ENCODE assay signal across 11 mouse cellular contexts in genomic region chr1:131637791-131638540, GRCm38 (mm10). TPM values are rescaled to one million over a fixed set of nuclear protein-coding genes. Genes with fewer than 3 reads are reported as not detected.
DNase-seq lines count a peak whose midpoint lies in the region; ATAC-seq and TF ChIP-seq lines count a peak whose summit lies in the region.
"Had no signal": no experiment of that assay in that cellular context is flagged by ENCODE, and none has a peak within 500 bp of the region (broad histone marks: within the 10 kb centered on the region; RNA-seq: fewer than 3 reads in every experiment).

Gene Ctse (plus strand): TSS chr1:131638306.

- peaks cover 0 to 23% of the 10 kb centered on the region in 2 experiments; a peak in 2 of 4 replicates for H3K36me3 ChIP-seq in MEL (ENCODE audit: control insufficient read depth in 1 of 2, insufficient read depth in 2 of 2, low read length in 2 of 2)
- no peaks in the 10 kb centered on the region for H3K36me3 ChIP-seq in liver, embryonic 11.5 days (ENCODE audit: control insufficient read depth, insufficient read depth, low read length)
- H3K36me3 ChIP-seq: embryonic facial prominence, embryonic 13.5 days; hindbrain, embryonic 10.5 days had no signal

- peaks cover 13 to 21% of the 10 kb centered on the region in 2 experiments for H3K4me1 ChIP-seq in MEL (ENCODE audit: control insufficient read depth in 1 of 2, insufficient read depth in 2 of 2, low read length in 2 of 2)
- H3K4me1 ChIP-seq in liver, embryonic 11.5 days (replicated peaks; ENCODE audit: control insufficient read depth, insufficient read depth, low read length), result peaks cover 6% of the 10 kb centered on the region; the same call in 1 of the 2 replicates
- H3K4me1 ChIP-seq: embryonic facial prominence, embryonic 13.5 days; hindbrain, embryonic 10.5 days had no signal

- H3K9ac ChIP-seq in MEL (ENCODE audit: control insufficient read depth, low read depth, low read length, poor library complexity, severe bottlenecking), result peak within 1 kb of the TSS; percentile 81
- peak within 1 kb of the TSS; percentile 48 for H3K9ac ChIP-seq in liver, embryonic 11.5 days (ENCODE audit: low read depth, low read length)
- H3K9ac ChIP-seq: embryonic facial prominence, embryonic 13.5 days had no signal

- peak; percentile 97 for ATAC-seq in liver, embryonic 11.5 days (replicated peaks; ENCODE audit: low FRiP score)

- H3K79me2 ChIP-seq in MEL (ENCODE audit: control insufficient read depth, insufficient read depth, low read length, poor library complexity), result peaks cover 4% of the 10 kb centered on the region; the same call in 1 of the 2 replicates

- TF ChIP-seq RAD21 in MEL (IDR thresholded peaks at IDR 0.05; ENCODE audit: low read depth, low read length), result no peak

- no peak for TF ChIP-seq CTCF in MEL (IDR thresholded peaks at IDR 0.05 in 2 of 3, conservative IDR thresholded peaks at IDR 0.05 in 1 of 3; ENCODE audit: control insufficient read depth in 1 of 3, insufficient read depth in 1 of 3, low read depth in 2 of 3, low read length in 3 of 3, poor library complexity in 1 of 3, severe bottlenecking in 1 of 3)

- no peaks in the 10 kb centered on the region for H3K27me3 ChIP-seq in MEL (ENCODE audit: control insufficient read depth in 1 of 2, insufficient read depth in 2 of 2, low read length in 2 of 2)
- no peaks in the 10 kb centered on the region for H3K27me3 ChIP-seq in liver, embryonic 11.5 days (replicated peaks; ENCODE audit: control insufficient read depth, insufficient read depth, low read length)
- H3K27me3 ChIP-seq: embryonic facial prominence, embryonic 13.5 days had no signal

- intact Hi-C loops in left cerebral cortex, postnatal 25 days (cut with DNase I), result no loop called here

- peak within 1 kb of the TSS; percentile 87 for H3K27ac ChIP-seq in MEL (ENCODE audit: control insufficient read depth, low read depth, low read length)
- H3K27ac ChIP-seq in liver, embryonic 11.5 days (ENCODE audit: low read depth, low read length), result peak within 1 kb of the TSS; percentile 75
- H3K27ac ChIP-seq: embryonic facial prominence, embryonic 13.5 days; hindbrain, embryonic 10.5 days had no signal

- peak within 1 kb of the TSS; percentile 54 for H3K4me2 ChIP-seq in liver, embryonic 11.5 days
- H3K4me2 ChIP-seq: embryonic facial prominence, embryonic 13.5 days; midbrain, embryonic 11.5 days had no signal

- peak in 1 of 2 experiments; percentile 56; a peak in 2 of 4 replicates for TF ChIP-seq POLR2A in MEL (IDR thresholded peaks at IDR 0.05; ENCODE audit: control insufficient read depth in 1 of 2, insufficient read depth in 1 of 2, low read depth in 1 of 2, low read length in 2 of 2, poor library complexity in 1 of 2)

- 31% methylated on average over 9 of the region's 9 CpGs for WGBS in liver, embryonic 11.5 days

- peak; percentile 94 to 99 for TF ChIP-seq EP300 in MEL (IDR thresholded peaks at IDR 0.05; ENCODE audit: low read depth in 1 of 2, low read length in 2 of 2)

- DNase-seq in A20 (ENCODE audit: low read depth, low spot score) (peak; percentile 77), MEL (ENCODE audit: low read depth, low spot score) (peak; percentile 97)
- DNase-seq in liver, embryonic 11.5 days (ENCODE audit: low spot score), result peak; percentile 46
- DNase-seq in skeletal muscle tissue, adult 2 months (ENCODE audit: low read depth, low spot score), result peak; percentile 24
- no peak for DNase-seq in frontal cortex, adult 2 months (ENCODE audit: extremely low spot score in 1 of 2, low spot score in 1 of 2)
- DNase-seq in layer of hippocampus, adult 9-11 months, result no peak
- no peak for DNase-seq in left cerebral cortex, postnatal 25 days (ENCODE audit: low spot score in 2 of 2)
- DNase-seq in kidney, postnatal 4 days, result no peak

- H3K9me3 ChIP-seq in MEL (replicated peaks; ENCODE audit: insufficient read depth, low read length), result no peaks in the 10 kb centered on the region
- no peaks in the 10 kb centered on the region for H3K9me3 ChIP-seq in liver, embryonic 11.5 days (ENCODE audit: control insufficient read depth, low read length)
- H3K9me3 ChIP-seq: embryonic facial prominence, embryonic 13.5 days; hindbrain, embryonic 10.5 days had no signal

- H3K4me3 ChIP-seq in MEL (ENCODE audit: control insufficient read depth in 1 of 2, insufficient read depth in 1 of 2, low read depth in 2 of 2, low read length in 2 of 2), result peak within 1 kb of the TSS; percentile 66 to 88
- peak within 1 kb of the TSS; percentile 45 for H3K4me3 ChIP-seq in liver, embryonic 11.5 days (ENCODE audit: low read depth, low read length)
- H3K4me3 ChIP-seq: embryonic facial prominence, embryonic 13.5 days; hindbrain, embryonic 10.5 days had no signal

TF ChIP-seq in MEL, 35 proteins besides CTCF, POLR2A, EP300 and RAD21:
- TF ChIP-seq ZMIZ1 (IDR thresholded peaks at IDR 0.05; ENCODE audit: low read depth, low read length) (peak; percentile 94), ZC3H11A (IDR thresholded peaks at IDR 0.05; ENCODE audit: low read depth, low read length) (no peak), UBTF (IDR thresholded peaks at IDR 0.05; ENCODE audit: borderline replicate concordance, insufficient read depth, low read depth, low read length) (no peak), MYB (IDR thresholded peaks at IDR 0.05; ENCODE audit: low read depth, low read length) (peak; percentile 90), GATA1 (IDR thresholded peaks at IDR 0.05; ENCODE audit: low read depth, low read length) (peak; percentile 100), NELFE (IDR thresholded peaks at IDR 0.05; ENCODE audit: low read depth, low read length) (peak; percentile 66), JUND (IDR thresholded peaks at IDR 0.05; ENCODE audit: low read depth, low read length) (no peak), KAT2A (conservative IDR thresholded peaks at IDR 0.05; ENCODE audit: low read depth, low read length) (no peak), USF2 (IDR thresholded peaks at IDR 0.05; ENCODE audit: borderline replicate concordance in 1 of 2, insufficient read depth in 1 of 2, low read depth in 1 of 2, low read length in 2 of 2) (no peak), MEF2A (IDR thresholded peaks at IDR 0.05; ENCODE audit: extremely low read depth, insufficient replicate concordance, low read depth, low read length, poor library complexity, severe bottlenecking) (0 out of 2 replicates have a peak, but pooled peaks have one; percentile 23), MXI1 (IDR thresholded peaks at IDR 0.05; ENCODE audit: low read depth, low read length) (peak; percentile 68; the same call in 1 of the 2 replicates), CHD2 (IDR thresholded peaks at IDR 0.05; ENCODE audit: low read length) (no peak), MAFK (IDR thresholded peaks at IDR 0.05; ENCODE audit: borderline replicate concordance, low read depth, low read length) (peak; percentile 40; the same call in 1 of the 2 replicates), NRF1 (IDR thresholded peaks at IDR 0.05; ENCODE audit: insufficient read depth, low read depth, low read length, poor library complexity, severe bottlenecking) (no peak), TBP (IDR thresholded peaks at IDR 0.05; ENCODE audit: low read depth, low read length) (peak; percentile 89), POLR2AphosphoS2 (IDR thresholded peaks at IDR 0.05; ENCODE audit: low read length) (no peak), MAX (IDR thresholded peaks at IDR 0.05; ENCODE audit: low read length) (0 out of 2 replicates have a peak, but pooled peaks have one; percentile 63), E2F4 (IDR thresholded peaks at IDR 0.05; ENCODE audit: borderline replicate concordance, low read depth, low read length) (no peak), TAL1 (IDR thresholded peaks at IDR 0.05; ENCODE audit: low read length) (peak; percentile 94), ZKSCAN1 (IDR thresholded peaks at IDR 0.05; ENCODE audit: low read depth, low read length) (no peak), SIN3A (IDR thresholded peaks at IDR 0.05; ENCODE audit: low read length) (peak; percentile 91), CHD1 (IDR thresholded peaks at IDR 0.05; ENCODE audit: low read depth, low read length) (no peak), HCFC1 (IDR thresholded peaks at IDR 0.05; ENCODE audit: low read depth, low read length) (peak; percentile 68; the same call in 1 of the 2 replicates), RCOR1 (IDR thresholded peaks at IDR 0.05; ENCODE audit: low read depth, low read length) (peak; percentile 88), ZNF384 (IDR thresholded peaks at IDR 0.05; ENCODE audit: low read depth, low read length) (peak; percentile 64), BHLHE40 (IDR thresholded peaks at IDR 0.05; ENCODE audit: borderline replicate concordance, low read depth, low read length) (no peak; the same call in 1 of the 2 replicates), ETS1 (IDR thresholded peaks at IDR 0.05; ENCODE audit: low read depth, low read length) (peak; percentile 99), ELF1 (IDR thresholded peaks at IDR 0.05; ENCODE audit: low read depth, low read length) (peak; percentile 85), MAZ (IDR thresholded peaks at IDR 0.05; ENCODE audit: low read depth, low read length) (0 out of 2 replicates have a peak, but pooled peaks have one; percentile 39), MYC (IDR thresholded peaks at IDR 0.05; ENCODE audit: low read depth, low read length) (peak; percentile 76; the same call in 1 of the 2 replicates), TCF12 (IDR thresholded peaks at IDR 0.05; ENCODE audit: low read depth, low read length) (peak; percentile 98), USF1 (IDR thresholded peaks at IDR 0.05; ENCODE audit: low read depth, low read length) (no peak), SMC3 (IDR thresholded peaks at IDR 0.05; ENCODE audit: low read depth, low read length) (no peak), POLR2AphosphoS5 (IDR thresholded peaks at IDR 0.05; ENCODE audit: borderline replicate concordance, low read depth, low read length) (no peak), GABPA (IDR thresholded peaks at IDR 0.05; ENCODE audit: low read depth, low read length) (no peak)

RNA-seq across cellular contexts. Expression of gene Ctse, which starts in this region (rescaled TPM):
- total RNA-seq in MEL (2012; rRNA removed), result 50.9 and 92.7 TPM in 2 replicates
- polyA plus RNA-seq in MEL (2012; ENCODE audit: insufficient read depth in 1 of 2, insufficient read length in 2 of 2, low read depth in 1 of 2, low replicate concordance in 2 of 2, missing spikeins in 1 of 2), result 10 to 100 TPM in 1 of 2 experiments, not detected in 1; 55.2 TPM
- 9.3 and 10.6 TPM in 2 replicates for polyA plus RNA-seq in liver, embryonic 11.5 days (2014; fragmentation: Nextera tagmentation; extraction: Ambion mirVana)
- not detected in 2 replicates for polyA plus RNA-seq in frontal cortex, adult 2 months (2012; rRNA removed)
- total RNA-seq in left cerebral cortex, postnatal 25 days (2021), result not detected
- polyA plus RNA-seq: embryonic facial prominence, embryonic 13.5 days; hindbrain, embryonic 10.5 days had no signal

Comparison
In these comparisons a context has a peak if more than half of its experiments do, and no peak if none do; other contexts are left out.
1. RNA of gene Ctse (total RNA-seq): 50.9 to 92.7 TPM in MEL; not detected in left cerebral cortex, postnatal 25 days; every median in the first group is over 10 times any median in the second.
2. DNase-seq: peak in A20 (single experiment), MEL (single experiment), liver, embryonic 11.5 days (single experiment) and skeletal muscle tissue, adult 2 months (single experiment); none in frontal cortex, adult 2 months (0 of 2), layer of hippocampus, adult 9-11 months (single experiment), left cerebral cortex, postnatal 25 days (0 of 2) and kidney, postnatal 4 days (0 of 2).